Mouse (Mus musculus) neutrophil, adult 5-6 weeks (primary cell): Measurements from ENCODE around the gene Atg10. TPM values are rescaled to one million over a fixed set of nuclear protein-coding genes. Genes with fewer than 3 reads are reported as not detected.

ENCODE experiments used
- ATAC-seq: fragments of 151-379, 151-347 bp; 2 replicates; pipeline ENCODE4 v1.8.0; 2017; ENCODE audit warnings: mild to moderate bottlenecking, moderate TSS enrichment; ENCODE audit not compliant: insufficient number of reproducible peaks, poor library complexity, low FRiP score, severe bottlenecking; ENCODE audit errors: extremely low read depth
- total RNA-seq: library from RNA; stranded (forward); fragments of 200-1000 nt; gene quantifications from 2 replicates; pipeline ENCODE4 v1.2.3, GENCODE M21; 2017

Gene Atg10
- total RNA-seq, 1 experiment from 2014 or later, result 3.1 TPM

- no peak for ATAC-seq
Observed at GRCm38 (mm10) chr13:91155429-91156207, 68.2 kb downstream of the Atg10 start.

GRCm38 (mm10) chr13:91154622-91155021, 69.1 kb downstream of the Atg10 start:
- ATAC-seq, result no peak

DNA sequence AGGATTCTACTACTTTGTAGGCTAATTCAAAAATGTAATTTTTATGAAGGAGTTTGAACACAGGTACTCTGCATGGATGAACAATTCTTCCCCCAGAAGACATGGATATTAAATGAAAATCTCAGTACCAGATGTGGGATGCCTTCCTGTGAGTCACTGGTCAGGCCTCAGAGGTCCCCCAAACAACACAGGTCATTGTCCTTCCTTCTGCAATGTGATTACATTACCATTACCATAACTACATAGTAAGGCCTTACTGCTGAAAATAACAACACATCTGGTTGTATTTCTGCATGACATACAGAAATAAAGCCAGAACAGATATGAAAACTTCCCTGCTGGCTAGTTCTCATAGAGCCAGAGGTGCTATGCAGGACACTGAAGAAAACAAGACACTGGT, 87.4 kb downstream of the Atg10 start:
- ATAC-seq, result no peak

GRCm38 (mm10) chr13:91133334-91133890, 90.4 kb downstream of the Atg10 start:
- no peak for ATAC-seq

DNA sequence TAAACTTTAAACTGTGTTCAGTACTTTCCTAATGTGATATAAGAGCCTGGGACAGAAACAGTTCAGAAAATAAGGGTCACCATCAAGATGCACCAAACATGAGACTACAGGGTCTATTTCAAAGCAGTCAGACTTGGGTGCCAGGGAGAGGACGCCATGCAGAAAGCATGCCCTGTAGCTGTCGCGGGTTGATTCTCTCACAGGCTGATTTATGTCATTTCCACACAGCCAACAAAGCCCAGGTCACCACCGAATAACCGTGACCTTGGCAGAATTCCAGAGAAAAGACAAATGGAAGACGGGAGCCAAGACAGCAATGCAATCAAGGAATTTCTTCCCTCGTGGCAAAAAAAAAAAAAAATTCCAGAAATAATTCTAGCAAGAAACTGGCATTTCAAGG, 94.7 kb downstream of the Atg10 start:
- ATAC-seq, result no peak

DNA sequence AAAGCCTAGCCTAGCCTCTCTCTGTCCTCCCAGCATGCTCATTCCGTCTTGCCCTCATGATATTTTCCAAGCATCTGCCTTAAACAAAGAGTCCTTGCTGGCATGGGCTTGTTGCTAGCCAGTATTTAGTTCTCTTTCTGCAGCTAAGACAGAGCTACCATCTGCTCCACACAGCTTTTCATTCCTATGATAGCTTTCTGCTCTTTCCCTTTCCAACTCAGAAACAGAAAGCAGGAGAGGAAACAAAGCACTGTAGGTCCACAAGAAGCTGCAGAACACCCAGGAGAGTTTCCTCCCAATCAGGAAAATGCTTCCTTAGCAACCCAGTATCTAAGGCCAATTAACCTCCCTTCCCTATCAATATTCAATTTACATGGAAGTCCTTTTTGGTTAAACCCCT, 95.2 kb downstream of the Atg10 start:
- ATAC-seq, result no peak

DNA sequence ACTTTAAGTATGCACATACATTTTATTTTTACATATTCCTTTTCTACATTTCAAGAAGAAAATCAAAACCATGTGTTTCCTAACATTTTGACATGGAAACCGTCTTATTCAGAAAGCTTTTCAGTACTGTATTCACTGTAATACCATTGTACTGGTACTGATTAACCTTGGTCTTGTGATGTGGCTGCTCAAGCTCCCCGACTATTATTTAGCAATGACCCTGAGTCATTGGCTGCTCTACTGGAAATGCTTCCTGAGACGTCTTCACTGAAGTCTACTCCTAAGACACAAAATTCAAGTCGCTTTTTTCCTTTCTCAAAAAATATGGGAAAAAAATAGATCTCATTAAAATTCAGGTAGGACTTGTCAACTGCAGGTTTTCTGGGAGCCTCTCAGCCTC, 105.6 kb downstream of the Atg10 start:
- ATAC-seq, result no peak

DNA sequence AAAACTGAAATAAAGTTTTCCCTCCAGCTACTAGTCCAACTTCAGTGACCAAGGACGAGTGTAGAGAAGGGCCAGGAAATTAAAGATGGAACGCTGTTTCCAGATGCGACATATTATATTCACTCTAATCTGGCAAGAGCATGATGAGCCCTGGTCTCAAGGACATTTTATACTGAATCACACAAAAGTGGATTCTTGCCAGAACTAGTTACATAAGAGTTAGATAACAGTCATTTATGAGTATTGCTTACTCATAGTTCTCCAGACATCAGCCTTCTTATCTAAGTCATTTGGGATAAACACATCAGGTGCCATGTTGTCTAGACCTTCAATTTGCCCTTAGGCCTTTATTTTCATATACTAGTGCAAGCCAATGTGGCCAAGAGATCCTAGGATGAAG, 108.9 kb downstream of the Atg10 start:
- ATAC-seq, result no peak

DNA sequence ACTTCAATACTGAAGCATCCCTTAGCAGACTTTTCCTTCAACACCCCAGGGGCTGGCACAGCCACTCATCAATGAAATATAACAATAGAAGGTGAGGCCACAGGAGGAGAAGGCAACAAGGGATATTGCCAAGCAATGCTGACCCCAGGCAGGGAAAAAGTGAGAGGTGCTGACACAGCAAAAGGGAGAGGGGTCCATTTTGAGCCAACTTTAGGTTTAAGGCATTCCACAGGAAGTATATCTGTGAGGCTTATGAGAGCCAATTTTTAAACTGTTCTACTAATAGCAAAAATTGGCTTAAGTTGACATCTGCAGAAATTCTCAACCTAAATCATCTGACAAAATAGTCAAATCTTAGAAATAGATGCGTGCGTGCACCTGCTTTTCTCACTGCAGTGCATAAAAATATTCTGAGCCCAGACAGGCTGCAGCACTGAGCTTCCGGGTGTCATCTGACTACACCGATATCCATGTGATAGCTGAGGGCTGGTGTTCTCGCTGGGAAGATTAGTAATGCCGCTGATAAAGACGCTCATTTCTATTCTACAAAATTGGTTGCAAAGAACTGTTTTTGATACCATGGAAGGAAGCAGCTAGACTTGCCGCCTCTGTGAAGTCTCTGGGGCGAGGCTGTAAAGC, 116.3 kb downstream of the Atg10 start:
- ATAC-seq, result no peak

DNA sequence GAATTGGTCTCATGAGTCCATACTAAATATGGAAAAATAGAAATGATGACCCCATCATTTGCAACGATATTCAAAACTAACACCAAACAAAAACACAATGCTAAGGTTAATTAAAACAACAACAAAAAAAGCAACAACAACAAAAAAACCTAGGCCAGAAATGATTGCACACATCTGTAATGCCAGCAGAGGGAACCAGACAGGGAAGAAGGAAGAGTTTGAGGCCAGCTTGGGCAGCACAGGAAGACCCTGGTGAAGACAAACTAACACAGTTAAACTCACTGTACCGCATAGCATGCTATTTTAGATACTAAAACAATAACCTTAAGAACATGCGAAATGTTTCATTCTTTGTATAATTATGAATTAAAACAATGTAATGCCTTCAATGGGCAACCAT, 121.5 kb downstream of the Atg10 start:
- no peak for ATAC-seq

GRCm38 (mm10) chr13:91100417-91100816, 123.4 kb downstream of the Atg10 start:
- ATAC-seq, result no peak

DNA sequence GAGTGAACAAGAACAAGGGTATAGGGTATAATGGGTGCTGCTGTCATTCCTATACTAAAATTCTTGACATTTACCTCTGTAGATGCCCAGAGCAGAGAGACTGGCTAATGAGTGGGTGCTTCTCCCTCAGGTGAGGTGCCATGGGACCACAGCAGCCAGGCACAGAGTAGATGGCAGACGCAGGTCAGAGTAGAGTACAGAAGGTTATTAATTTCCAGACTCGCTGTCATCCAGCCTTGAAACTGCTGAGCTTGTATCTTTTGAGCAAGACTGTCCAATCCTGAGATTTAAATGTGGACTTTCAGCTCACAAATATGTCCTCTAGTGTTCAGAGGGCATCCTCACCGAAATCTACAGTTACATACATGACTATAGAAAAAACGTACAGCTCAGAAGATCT, 128.9 kb downstream of the Atg10 start:
- no peak for ATAC-seq

DNA sequence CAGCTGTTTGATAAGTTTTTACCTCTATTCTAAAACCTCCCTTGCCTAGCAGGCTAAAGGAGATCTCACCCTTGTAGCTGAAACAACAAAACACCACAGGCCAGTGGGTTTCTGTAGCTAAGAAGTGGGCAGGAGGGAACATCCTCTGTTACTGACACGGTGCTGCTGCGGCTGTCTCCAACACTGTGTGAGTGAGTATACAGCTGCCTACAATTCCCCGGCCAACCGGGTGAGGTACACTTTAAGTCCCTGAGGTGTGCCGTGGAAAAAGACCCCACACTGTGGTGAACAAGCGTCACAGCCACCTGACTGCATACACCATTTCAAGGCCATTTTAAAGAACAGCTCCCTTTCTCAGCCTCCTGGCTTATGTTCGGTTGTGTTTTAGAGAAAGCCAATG, 129.6 kb downstream of the Atg10 start:
- ATAC-seq, result peak; percentile 70

- ATAC-seq, result no peak
Observed at GRCm38 (mm10) chr13:91093610-91094009, 130.2 kb downstream of the Atg10 start.

- ATAC-seq, result peak; percentile 35; the same call in 1 of the 2 replicates
Observed at GRCm38 (mm10) chr13:91093162-91093561, 130.6 kb downstream of the Atg10 start.

DNA sequence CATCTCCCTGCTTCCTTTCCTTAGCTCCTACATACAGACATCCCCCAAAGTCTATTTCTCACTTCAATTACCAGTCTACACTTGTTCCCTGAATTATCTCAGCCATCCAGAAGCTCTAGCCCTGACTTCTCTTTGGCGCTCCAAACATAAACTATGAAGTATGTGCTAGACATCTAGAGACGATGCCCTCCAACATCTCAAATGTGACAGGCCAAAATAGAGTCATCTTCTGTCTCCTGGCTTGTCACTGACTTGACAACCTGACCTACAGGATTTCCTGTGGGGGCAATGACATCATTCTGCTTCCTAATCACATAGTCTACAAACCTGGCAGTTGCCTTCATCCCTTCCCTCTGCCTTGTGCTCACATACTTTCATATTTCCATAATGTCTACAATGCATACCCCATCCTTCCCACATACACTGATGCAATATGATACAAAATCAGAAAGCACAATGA, 132.0 kb downstream of the Atg10 start:
- no peak for ATAC-seq

GRCm38 (mm10) chr13:91090861-91091730, 132.7 kb downstream of the Atg10 start:
- ATAC-seq, result no peak

DNA sequence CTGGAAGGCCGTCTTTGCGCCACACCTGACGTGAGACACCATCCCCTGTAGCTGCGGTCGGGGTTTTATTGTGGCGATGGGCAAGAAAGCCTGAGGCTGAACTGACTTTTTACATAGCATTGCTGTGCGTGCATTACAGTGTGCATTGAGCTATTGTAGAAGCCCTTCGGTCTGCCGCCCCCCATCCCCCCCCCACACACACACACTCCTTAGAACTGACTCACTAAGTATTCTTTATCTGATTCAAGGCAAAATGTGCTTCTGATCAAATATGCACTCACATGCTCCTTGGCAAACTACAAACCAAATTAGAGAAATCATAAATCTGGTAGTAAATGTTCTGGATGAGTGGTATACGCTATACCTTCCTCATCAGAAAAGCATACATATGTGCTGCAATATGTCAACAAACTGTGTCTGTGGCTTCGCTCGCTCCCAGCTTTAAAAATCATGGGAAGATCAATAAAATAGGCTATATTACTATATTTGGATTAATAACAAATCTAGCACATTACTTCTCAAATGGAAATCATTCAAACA, 137.3 kb downstream of the Atg10 start:
- no peak for ATAC-seq

DNA sequence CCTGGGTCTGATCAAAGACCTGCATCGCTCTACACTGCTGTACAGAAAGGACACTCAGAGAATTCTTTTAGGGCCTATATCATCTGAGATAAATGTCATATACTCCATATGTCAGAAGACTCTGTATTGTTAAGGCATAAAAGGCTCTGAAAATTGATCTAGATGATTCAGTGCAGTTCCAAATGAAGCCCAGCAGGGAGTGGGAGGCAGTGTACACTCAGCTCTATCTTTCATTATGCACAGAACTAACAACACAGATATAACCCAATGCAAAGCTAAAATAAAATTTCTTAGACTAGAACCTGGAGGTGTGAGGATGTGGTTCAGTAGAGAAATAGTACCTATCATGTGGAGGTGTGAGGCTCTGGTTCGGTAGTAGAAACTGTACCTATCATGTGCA, 151.4 kb downstream of the Atg10 start:
- no peak for ATAC-seq
